Mouse (Mus musculus) cerebellum, adult 11-12 months (tissue): ENCODE measurements at regions not wholly inside any gene's neighbourhood (a gene's known extent, or its start where the extent isn't known, plus 50 kb on each side); places are given as distances from the start of the nearest gene placed in this dataset.

Source experiments
- DNase-seq: peaks from one replicate; pipeline ENCODE4 v3.0.0; 2022

DNA sequence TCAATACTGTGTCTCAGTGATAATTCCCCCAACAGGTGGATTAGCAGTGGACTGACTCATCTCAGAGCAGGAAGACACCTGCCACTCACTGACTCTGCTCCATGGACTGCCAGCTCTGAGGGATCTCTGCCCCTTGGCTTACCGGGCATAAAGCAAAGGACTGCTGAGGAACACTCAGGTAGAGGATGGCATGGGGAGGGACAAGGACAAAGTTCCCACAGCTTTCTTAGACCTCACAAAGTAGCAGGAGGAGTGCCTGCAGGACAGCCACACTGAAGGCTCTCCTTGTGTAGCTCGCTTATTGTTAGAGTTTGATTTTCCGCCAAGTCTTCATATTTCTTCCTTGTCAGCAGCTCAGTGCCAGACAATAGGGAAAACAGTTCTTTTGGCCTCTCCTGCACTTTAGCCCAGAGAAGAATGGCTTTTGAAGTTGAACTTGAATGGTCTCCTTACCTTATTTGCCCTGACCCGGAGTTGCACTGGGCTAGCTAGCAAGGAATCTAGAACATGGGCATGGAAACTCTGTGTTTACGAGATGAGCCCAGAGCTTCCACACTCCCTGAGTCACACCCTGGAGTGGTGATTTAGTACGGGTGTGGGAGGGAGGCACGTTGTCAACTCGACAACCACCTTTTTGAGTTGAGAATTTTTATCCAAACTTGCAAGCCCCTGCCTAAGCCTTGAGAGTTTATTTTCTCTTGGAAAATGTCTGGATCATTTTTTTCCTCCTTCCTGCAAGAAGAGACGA is 331.4 kb downstream of the Cog6 start:
- DNase-seq = no peak

DNA sequence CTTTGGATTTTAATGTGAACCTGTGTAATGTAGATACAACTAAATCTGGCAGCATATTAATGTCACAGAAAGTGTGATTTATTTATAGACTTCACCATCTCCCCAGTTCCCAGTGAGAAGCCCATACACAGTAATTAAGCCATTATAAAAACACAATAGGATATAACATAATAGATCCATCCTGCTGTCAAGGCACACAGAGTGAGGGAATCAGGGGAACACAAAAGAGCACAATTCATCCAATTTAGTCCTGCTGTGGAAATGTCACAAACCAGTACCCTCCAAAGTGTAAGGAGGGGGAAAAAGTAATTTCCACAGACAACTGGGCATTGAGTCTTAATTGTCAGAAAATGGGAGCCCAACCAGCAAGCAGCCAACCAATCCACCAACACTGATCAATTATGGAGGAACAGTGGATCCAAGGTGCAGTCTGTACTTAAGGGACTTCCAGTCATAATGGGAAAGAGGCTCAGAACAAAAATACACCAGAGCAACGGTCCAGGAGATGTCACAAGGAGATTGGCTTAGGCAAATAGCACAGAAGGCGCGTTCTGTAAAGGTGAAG is 336.1 kb downstream of the Cog6 start:
- no peak for DNase-seq

DNA sequence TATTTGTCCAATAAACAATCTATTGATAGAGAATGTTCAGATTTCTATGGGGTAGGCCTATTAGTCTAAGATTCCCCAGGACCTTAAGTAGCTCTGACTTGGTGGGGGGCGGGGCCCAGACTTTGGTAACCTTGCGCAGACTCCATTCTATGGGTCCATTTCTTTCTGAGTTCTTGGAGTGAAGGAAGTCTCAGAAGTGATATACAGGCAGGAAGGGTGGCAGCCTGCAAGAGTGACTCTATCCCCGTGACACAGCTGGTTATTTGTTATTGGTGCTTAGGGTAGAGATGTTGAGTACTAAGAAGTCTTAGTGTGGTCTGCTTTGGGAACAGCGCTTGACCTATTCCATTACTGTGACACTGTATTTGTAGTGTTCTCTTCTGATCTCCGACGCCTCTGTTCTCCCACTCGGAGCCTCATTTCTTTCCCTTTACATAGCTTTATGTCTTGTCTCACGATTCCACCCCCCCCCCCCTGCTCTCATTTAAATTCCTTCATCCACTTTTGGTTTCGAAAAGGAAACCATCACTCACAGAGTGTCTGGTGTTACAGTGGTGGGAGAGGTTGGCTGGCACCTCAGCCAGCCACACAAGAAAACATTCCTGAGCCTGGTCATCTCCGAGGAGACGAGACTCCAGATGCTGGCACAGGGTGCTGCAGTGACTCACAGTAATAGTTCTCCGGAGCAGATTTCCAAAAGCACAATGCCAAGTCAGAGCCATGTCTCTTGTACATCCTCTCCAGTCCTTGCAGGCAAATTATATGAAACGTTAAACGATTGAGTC is 340.0 kb downstream of the Cog6 start:
- no peak for DNase-seq

DNA sequence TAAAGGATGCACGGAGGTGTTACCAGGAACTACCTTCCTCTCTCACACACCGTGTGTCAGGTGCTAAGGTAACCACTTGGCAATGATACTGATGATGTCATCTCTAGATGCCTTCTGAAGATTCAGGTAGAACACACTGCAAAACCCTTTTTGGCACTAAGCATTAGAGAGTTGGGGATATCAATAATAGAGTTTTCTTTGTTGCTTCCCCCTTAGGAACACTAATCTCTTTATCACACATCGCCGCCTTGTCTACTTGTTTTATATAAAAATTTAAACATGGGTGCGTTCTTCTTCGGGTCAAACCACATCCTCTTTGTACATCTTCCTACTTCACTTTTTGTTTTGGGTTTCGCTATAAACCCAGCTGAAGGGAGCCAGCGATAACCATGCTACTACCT is 346.4 kb downstream of the Cog6 start:
- no peak for DNase-seq

DNA sequence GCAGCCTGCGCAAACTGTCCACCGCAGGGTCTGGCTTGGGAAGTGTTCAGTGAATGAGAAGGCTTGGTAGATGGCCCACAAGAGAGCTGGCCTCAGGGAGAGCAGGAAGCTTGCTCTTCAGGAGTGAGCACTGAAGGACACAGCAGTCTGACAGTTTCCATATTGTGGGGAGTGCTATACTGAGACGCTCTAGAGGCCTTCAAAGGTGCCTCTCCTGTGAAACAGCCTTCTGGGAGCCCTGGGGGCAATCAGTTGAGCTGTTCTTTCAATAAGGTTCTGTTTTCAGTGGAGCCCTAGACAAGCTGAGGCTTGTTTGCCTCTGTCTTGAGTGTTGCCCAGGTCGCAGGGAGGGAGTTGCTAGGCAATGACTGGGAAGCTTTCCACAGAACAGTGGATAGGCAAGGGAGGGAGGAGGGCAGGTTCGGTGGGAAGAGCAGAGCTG is 353.9 kb downstream of the Cog6 start:
- no peak for DNase-seq

DNA sequence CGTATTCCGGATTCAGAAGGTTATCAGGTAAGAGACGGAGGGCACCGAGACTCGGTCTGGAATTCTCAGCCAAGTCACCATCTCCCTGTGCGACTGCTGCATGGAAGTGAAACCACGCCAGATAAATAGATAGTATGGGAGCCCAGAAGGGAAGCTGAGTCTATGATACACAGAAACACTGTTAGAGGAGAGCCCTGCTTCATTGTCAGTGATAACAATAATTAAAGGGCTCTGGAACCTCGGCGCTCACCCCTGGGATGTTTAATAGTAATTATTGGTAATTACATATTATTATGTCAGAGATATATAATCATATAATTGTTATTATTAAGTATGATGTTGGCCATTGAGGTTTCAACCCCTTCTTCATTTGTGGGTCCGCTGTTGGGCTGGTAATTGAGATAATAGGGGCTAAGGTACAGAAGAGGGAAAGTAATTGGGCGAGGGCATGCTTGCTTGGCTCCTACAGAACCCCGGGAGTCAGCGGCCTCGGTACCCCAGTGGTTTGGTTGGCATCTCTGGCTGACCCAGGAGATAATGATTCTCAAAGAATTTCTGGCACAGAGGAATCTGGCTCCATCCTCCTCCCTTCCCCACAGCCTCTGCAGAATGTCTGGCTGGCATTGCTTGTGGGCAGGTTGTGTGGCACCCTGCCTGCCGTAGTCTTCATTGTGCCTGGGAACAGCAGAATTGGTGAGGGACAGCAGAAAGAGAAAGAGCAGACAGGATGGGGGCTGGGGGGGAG is 354.7 kb downstream of the Cog6 start:
- peak; percentile 71 for DNase-seq

DNA sequence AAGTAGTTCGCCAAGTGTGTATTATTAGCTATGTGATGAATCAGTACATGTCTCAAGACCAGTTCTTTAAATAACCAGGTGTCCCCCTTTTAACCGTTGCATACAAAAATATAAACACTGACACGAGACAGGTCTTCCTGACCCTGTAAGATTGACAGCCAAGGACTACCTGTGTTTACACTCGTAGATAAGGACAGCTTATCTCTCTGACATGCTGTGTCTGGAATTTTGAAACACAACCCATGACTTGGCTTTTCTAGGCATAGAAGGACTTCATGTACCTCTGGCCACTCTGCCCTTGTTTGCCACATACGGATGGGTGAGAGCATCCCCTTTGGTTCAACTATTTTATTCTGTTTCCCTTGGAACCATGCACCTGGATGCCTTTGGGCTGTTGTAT is 364.0 kb downstream of the Cog6 start:
- no peak for DNase-seq

DNA sequence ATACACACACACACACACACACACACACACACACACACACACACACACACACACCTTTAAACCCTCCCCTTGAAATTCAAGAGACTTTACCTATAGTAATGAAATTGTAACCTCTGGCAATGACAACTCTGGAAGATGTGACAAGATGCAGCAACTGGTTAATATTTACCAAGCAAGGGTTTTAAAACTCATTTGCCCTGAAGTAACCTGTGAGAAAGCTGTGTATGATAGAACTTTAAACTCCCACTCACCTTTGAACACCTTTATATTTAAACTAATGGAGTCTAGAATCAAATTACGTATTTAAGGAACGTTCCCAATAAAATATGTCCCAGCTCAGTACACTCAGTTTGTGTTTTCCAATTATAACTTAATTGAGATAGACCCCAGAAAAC is 364.6 kb downstream of the Cog6 start:
- no peak for DNase-seq

DNA sequence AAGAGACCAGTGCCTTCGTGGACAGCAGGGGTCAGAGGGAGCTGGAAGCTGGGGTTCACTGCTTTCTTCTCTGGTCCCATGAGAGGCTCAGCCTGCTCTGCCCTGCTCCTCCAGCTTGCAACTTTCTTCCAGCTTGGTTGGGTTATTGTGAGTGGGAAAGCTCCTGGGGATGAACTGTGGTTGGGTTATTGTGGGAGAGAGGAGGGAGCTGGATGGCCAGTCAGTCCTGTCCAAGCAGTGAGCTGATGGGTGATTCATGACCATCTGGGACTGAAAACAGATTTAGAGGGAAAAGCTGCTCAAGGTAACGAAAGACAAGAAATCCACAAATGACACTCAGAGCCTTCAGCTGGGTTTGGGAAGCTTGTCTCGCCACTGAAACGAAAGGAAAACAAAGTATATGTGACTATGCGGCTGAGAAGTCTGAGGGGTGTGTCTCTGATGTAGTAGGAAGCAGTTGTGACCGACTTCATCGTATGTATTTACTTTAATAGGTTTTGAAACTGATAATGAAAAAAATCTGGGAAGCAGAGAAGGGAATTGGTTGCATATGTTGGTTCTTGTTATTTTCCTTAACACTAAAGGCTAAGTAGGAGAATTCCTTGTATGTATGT is 365.1 kb downstream of the Cog6 start:
- DNase-seq = no peak

DNA sequence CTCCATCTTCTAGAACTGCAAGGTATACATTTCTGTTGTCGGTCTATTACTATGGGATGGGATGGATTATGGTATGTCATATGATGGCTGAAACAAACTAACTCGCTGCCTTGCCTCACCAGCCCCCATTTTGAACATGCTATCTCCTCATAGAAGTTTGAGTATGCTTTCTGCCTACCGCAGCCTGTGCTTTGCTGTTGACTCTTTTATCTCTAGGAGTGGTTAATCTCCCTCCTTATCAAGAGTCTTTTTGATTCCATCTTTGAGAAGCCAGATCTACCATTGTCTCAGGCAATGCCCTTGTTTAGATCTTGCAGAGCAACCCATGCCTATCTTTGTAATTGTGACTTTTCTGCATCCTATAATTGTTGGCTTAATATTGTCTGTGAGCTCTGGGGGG is 367.0 kb downstream of the Cog6 start:
- DNase-seq = no peak

DNA sequence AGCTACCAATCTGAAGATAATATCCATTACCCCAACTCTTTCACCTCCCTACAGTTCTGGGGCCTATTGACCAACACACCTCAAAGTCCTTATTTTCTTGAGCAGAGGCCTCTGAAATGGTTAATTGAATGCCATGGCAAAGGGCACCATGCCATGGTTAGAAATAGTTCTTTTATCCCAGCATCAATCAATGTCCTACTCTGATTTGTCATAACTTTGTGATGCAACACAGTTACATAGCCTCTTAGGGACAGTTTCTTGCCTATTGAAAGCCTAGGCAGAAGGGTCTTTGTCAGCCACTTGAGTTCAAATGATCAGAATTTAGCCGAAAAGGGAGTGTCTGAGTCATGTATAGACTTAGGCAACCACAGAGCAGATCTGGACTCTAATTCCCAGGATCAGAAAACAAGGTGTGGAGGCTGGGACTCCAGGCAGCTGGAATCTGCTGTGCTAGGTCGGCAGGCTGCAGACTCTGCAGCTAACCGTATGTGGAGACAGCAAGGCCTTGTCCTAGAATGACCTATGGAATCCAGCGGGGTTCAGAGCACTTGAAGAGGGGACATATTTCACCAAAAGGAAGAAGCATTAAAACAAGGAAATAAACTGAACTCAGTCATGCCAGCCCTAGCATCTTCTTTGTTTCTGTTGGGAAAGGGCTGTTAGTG is 368.1 kb downstream of the Cog6 start:
- DNase-seq = no peak

DNA sequence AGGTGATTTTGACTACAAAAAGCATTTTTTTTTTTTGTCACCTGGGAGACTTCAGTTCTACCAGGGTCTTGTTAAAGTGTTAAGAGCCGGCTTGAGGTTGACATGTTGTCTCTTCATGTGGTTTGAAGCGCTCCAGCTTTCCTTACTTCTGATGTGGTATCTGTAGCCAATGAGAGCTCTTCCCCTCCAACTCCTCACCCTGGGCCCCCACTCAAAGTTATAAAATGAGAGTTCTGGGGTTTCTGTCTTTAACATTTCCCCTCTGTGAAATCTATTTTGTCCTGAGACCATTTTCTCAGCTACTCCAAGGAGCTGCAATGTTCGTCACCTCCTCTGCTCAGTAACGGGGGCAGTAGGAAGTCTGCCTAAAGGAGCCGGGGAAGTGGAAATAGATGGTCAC is 369.1 kb downstream of the Cog6 start:
- no peak for DNase-seq

DNA sequence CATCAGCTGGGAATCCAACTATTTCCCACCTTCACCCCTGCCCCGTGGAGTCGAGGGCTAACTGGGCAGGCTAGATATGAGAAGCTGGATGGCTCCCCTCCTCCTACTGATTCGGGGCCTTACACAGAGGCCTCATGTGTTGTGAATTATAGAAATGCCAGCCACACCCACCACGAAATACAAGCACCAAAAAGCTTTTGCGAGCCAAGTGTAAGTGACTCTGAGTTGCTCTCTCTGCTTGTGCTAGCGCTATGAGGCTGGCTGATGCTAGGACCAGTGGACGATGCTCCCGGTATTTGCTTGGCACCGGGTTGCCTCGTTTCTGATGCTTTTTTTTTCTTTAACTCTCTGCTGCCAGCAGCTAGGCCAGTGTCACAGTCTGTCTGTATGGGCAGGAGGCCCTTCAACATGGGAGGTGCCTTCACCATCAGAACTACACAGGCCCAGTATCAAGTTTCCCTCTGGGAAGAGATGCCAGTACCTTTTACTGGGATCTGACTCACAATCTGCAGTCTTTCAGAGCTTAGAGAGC is 369.8 kb downstream of the Cog6 start:
- DNase-seq = no peak

DNA sequence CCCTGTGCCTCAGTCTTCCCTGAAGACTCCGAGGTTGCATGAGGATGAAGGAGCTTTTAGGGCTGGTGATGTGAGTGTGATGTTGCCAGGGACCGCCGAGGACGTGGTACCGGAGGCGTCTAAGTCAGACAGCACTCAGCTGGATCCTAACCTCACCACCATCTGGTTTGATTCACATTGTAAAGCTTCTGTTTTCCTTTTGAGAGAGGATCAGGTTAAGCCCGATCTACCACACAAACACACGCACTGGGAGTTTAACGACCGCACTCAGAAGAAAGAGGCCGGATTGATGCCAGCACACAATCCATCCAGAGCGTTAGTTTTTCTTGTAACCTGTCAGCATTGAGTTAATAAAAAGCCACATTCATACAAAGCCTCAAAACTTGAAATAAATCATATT is 371.9 kb downstream of the Cog6 start:
- DNase-seq = no peak

DNA sequence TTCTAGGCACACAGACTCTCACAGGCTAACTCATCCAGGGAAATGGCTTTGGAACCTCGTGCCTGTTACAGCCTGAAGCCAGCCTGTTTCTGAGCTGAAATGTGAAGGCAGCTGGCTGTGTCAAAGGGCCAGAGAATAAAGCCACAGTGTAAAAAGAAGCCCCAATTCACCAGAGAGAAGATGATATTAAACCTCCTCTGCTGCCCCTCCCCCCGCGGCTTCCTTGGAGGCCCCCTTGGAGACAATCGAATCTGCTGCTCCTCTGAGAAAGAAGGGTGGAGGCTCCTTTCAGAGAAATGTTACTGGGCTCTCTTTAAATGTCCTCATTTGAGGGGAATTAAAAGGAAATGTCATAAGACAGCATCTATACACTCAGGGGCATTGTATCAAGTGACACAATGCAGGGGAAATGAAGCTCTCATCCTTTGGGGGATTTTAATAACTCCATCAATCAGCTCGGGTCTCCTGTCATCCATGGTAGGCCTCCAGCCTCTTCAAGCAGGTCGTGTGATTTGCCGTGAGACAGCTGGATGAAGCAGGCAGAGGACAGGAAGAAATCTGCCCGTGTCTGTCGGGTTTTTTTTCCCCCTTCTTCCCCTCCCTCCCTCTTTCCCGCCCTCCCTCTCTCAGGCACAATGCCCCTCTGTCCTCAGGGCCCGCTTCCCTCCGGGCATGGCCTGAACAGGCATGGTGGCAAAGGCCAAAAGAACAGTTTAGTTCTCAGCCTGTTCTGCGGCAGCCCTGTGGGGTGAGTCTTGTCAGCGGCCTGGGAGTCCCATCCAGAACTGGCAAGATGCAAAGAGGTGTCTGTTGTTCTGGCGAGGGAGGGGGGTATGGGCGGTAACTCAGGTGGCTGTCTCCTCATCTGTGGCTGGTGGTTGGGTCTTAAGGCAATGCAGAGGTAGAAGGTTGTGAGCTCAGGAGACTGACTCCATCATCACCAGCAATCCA is 372.6 kb downstream of the Cog6 start:
- no peak for DNase-seq

DNA sequence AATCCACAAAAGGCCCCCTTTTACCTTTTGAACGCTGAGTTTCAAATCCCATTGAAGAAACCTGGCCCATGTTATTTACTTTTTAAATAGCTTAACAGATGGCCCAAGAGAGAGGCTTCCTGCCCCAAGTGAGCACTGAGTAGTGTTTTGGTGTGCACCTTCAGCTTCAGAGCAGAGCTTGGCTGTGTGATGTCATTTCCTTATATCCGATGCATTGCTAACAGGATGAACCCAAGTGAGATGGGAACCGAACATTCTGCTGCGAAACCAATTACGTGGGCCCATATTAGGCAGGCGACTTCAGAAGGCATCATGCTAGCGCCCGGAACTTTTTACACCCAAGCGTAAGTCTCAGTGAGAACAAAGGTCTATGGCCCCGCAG is 373.2 kb downstream of the Cog6 start:
- no peak for DNase-seq

DNA sequence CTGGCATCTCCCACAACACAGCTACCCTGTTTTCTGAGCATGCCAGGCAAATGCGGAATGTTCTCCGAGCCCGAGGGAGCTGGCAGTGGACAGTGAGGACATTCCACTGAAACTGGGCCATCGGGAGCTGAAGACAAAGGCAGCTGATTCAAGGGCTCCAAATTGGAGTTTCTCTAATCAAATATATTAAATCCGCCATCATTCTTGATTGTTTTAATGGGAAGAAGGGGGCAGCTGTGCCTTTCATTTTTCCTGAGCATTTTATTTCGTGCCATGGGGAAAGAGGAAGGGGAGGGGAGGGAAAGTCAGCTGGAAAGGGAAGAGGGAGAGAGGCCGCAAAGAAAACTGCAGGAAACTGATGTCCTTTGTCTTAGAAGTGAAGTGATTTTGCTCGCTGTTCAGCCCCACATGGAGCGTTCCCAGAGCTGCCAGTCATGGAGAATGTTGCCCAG is 373.9 kb downstream of the Cog6 start:
- no peak for DNase-seq

DNA sequence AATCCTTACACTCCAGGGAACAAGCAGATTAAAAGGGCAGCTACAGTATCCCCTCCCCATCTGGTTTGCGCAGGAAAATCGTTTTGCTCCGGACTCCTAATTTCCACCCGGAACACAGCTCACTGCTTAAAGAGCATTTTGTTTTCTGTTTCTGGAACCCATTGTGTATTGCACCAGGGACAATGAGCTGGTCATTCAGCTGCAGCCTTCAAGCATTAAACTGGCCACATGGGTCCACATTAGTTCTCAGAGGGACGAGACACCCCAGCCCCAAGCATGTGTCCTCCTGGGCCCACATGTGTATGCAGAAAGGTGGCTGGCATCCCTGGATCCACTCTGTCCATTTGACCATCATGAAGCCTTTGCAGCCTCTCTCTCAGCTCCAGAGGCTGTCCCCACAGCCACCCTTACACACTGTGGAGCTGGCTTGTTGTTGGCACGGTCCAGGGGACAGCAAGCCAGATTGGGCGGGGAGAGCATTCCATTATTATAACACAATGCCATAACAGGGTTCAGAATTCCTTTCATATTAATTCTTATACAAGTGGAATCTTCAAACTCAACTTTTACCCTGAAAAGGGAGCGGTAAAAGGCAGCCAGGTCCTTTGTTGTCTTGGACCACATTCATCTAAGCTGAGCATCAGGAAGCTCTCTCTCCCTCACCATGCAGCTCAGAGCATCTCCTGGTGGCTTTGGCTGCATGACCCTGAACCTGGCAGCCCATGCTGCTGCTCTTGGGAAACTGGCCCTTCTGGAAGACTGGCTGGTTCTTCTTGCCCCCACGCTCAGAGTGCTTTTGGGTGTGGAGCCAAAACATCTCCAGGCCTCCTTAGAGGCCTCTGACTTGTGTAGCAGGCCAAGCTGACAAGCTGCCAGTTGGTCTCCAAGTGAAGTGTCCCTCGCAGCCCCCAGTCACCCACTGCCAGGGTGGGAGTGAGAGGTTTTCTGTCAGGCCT is 373.4 kb downstream of the Foxo1 start:
- peak; percentile 56 for DNase-seq

DNA sequence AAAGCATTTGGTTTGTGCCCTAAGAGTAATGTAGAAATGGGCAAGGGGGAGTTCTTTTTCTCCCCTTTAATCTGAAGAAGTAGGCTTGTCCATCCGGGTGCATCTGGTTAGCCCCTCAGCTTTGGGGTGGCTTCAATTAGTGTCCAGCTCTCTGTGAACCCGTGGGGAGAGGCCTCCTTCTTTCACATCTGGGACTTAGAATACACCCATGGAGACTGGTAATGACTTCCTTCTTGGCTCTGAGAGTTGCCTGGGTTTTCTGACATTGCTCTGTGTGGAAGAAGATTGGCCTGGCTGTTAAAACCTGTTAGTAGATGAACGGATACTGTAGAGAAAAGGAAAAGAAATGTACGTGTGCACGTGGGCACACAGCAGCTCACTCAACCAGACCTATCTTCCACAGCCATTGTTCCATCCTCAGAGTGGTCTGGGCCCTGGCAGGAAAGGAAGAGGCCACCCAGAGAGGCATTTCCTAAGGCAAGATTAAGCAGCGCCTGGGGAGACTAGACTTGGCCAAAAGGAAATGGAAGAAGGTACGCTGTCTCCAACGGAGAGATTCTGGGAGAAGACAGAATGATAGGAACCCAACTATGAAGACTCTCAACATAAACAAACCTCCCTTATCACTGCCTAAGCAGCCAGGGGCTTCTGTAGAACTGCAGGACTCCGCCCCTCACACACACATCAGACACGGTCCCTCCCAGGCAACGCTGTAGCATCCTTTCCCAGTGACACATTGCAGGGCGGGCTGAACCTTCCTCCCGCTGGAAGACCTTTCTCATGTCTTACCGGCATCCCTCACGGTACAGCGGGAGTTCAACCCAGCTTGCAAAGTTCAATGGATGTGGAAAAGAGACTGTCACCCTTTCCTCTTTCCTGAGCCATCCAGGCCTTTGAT is 372.4 kb downstream of the Foxo1 start:
- DNase-seq = no peak
